Mouse (Mus musculus) adrenal gland, postnatal 4 days (tissue): ENCODE data around the gene Il10. TPM values are rescaled to one million over a fixed set of nuclear protein-coding genes. Genes with fewer than 3 reads are reported as not detected.

Source experiments
- DNase-seq, 2 experiments: peaks; one replicate each; pipeline ENCODE4 v3.0.0; 2021 to 2022; ENCODE audit warnings: low spot score in 2 of 2, mixed read lengths in 2 of 2
- total RNA-seq, 2 experiments: library from RNA; stranded (reverse); gene quantifications; 2 replicates each; pipeline ENCODE4 v1.2.3; 2021

The Il10 gene
- total RNA-seq, 2 experiments from 2014 or later, result not detected

DNA sequence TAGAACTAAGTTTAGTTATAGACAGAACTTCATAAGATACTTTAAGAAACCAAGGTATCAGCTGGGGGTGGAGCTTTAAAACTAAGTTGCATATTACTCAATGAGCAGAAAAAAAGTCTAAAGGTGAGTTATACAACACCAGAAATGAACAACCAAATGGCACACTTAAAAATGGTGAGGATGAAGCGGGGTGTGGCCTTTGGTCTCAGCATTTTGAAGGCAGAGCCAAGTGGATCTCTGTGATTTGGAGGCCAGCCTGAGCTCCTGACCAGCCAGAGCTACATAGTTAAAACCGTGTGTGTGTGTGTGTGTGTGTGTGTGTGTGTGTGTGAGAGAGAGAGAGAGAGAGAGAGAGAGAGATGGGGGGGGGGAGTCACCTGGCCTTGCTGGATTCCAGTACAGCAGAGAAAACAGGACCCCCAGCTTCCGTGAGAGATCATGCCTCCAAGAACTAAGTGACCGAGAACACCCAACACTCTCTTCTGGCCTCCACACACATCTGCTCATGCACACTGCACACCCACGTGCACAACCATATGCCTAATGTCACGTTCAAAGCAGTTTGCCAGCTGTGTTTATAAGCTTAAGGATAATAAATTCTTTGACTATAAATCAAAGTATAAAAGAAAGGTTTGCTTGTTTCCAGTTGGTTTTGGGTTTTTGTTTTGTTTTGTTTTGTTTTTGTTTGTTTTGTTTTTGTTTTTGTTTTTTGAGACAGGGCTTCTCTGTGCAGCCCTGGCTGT, 28.6 kb downstream of the Il10 start:
- no peak for DNase-seq

DNA sequence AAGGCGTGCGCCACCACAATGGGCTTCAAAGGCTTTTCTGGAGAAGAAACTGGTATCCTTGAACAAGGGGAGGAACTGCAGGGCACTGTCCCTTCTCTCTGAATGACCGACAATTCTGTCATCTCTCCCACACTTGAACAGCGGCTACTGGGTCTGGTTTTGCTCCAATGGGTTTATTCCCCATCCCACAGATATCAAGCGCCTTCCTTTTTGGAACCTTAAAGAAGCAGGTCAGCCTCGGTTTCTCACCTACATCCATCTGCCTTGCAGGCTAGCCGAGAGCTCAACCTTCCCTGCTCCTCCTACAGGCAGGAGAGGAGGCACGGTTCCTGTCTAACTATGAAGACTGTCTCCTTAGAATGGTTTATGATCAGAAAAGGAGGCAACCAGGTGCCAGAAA, 29.3 kb downstream of the Il10 start:
- no peak for DNase-seq

DNA sequence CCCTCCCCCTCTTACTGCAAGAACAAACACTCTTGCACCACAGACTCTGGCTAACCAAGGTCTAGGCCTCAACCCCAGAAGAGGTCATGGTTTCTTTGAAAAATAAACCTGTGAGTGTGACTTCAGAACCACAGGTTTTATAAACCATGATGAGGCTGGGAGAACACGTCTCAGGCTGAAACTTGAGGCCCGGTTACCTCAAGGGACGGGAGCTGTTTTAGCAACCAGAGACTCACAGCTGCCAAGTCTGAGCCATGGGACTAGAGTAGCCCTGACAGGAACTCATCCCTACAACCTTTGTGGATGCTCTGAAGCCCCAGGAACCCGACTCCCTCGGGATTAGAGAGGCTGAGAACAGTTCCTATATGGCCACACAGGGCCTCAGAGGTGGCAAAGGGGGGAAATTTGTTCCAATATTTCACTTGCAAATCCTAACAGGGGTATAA, 29.7 kb downstream of the Il10 start:
- no peak for DNase-seq

- no peak for DNase-seq
Observed at GRCm38 (mm10) chr1:131050011-131050410, 30.4 kb downstream of the Il10 start.

GRCm38 (mm10) chr1:131050617-131051016, 31.0 kb downstream of the Il10 start:
- no peak for DNase-seq

GRCm38 (mm10) chr1:131051073-131051472, 31.4 kb downstream of the Il10 start:
- no peak for DNase-seq

DNA sequence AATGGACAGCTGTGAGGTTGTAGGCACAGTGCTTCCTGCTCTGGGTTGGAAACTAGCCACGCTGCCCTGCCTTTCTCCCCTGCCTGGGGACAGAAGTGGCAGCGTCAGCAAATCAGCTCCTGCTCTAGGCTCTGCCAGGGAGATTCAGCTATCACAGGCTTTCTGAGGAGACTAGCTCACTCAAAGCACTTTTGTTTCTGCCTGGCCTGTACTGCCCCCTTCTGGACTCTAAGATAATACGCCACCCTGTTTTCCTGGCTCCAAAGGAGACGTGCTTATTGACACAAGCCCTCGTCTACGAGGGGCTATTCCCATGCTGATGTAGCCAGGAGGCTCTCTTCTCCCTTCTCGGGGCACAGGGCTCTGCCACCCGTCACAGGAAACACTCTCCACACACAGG, 33.6 kb downstream of the Il10 start:
- DNase-seq, result no peak

GRCm38 (mm10) chr1:131053656-131054055, 34.0 kb downstream of the Il10 start:
- no peak for DNase-seq

DNA sequence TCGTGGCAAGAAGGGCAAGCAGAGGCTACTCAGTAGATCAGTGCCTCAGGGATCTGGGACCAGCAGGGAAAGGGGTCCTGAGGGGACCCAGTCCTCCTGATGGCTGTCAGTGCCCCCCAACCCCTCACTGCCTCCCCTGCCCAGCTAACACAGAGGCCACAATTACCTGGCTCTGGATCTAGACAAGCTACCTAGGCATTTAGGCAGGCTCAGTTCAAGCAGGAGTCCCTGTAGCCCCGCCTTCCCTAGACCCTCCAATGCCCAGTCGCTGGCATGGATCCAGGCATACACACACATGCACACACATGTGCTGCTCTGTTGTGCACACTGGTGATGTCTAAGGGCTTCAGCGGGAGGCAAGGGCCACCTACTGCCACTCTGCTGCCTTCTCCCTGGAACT, 34.6 kb downstream of the Il10 start:
- DNase-seq, result no peak

DNA sequence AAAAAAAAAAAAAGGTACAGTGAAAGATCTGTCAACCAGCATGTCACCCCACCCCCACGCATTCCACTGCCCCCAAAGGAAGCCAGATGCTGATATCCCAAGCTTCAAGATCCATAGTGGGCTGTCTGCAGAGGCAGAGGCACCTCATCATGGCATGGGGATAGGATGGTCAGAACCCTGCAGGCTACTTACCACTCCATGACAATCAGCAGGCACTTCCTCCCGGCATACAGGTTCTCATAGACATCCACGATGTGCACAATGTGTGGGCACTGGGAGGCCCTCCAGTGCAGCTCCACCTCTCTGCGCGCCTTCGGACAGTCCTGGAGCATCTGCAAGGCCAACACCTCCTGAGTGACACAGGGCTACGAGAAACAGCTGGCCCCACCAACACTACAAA, 38.8 kb downstream of the Il10 start:
- DNase-seq, result no peak

DNA sequence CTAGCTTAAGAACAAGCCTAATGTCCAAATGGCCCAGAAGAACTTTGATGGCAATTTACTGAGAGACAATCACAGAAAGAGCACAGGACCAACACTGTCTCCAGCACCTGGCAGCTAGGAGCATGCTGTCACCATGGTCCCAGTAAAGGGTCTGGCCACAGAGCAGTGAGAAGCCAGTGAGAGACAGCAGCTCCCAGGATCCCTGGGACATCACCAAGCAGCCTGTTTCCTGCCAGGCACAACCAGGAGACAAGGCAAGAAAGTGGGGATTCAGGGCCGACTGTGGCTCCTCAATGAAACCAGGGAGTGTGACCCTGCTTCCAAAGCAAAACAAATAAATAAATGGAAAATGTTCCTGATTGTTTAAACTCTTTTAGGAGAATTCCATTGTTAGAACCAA, 39.8 kb downstream of the Il10 start:
- DNase-seq, result no peak

DNA sequence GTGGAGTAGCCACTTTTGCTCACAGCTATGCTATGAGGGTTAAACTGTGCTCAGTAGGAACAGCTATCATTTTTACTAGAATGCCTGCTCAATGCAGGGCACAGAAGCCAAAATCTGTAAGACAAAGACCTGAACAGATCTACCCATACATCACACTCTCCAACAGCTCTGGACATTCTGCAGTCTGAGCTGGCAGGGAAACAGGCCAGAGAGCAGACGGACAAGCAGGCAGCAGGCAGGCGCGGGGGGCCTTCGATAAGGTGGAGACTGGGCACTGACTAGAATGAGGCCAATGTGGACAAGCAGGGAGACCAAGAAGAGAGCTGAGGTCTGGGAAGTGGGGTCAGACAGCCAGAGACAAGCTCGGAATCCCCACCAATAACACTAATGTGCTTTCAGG, 40.2 kb downstream of the Il10 start:
- DNase-seq, result no peak

DNA sequence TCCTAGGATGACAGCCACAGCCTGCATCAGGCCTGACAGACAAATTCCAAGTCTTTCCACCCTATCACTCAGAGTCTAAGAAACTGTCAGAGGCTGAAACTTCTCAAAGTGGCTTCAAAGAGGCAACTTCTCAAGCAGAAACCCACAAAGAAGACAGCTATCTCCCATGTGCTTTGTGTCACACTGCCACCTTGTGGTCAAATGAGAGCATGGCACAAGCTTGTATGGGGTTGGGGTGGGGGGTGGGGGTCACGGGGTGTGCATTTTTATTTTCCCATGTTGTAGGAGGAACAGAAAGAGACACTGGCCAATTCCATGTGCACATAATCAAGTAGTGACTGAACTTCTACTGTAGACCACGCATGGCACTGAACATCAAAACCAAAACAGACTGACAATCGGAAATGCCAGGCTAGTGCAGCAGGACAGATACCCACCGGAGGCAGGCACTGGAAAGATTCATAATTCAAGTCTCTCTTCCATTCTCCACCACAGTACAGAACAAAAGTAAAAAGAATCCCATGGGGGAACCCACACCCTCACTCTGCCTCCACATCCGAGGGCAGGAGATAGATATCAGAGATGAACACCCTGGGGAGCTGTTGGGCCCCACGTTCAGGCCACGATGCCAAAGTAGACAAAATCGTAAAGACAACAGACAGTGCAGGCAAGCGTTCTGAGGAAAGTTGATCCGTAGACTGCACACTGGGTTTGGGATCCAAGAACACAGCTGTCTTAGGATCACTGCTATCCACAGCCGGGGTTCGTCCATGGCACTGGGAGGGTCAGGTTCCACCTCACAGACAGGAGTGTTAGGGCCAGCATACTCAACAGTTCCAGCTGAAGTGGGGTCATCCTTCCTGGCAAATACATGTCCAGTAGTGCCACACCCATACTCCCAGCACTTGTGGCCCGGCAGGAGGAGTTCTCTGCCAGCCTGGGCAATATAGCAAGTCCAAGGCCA, 40.9 kb downstream of the Il10 start:
- DNase-seq, result no peak

DNA sequence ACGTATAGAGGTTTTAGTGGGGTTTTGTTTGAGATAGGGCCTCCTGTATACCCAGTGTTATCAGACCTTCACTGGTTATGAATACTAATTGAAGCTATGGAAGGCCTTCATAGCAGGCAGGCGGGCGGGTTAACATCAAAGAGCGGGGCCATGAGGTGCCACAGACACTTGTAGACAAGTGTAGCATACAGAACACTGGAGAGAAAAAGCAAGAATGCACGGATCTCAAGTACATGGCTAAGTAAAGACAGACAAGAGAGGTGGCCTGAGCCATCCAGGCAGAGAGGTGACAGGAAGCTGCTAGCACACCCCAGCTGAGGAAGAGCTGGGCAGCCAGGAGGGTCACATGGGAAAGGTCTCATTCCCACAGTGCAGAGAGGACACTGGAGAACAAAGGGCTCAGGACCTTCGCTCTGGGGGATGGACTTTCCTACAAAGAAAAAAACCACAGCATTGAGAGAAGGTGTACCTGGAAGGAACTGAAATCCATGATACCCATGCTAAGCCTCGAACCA, 42.2 kb downstream of the Il10 start:
- no peak for DNase-seq

- no peak for DNase-seq
Observed at GRCm38 (mm10) chr1:131062821-131063220, 43.2 kb downstream of the Il10 start.

DNA sequence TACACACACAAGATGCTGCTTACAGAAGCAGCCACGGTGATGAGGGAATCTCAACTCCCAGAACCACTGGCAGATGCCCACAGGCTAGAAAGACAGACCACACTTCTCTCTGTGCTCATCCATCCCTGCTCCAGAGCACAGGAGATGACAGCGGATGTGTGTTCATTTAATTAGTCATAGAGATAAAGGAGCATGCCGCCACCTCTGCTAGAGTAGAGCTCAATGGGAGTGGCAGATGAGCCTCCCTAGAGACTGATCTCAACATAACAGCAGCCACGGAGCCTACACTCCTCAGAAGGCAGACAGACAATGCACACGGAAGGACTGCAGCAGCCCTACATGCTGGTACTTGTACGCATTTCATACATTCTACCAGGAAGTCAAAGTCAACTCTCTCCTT, 44.6 kb downstream of the Il10 start:
- no peak for DNase-seq

DNA sequence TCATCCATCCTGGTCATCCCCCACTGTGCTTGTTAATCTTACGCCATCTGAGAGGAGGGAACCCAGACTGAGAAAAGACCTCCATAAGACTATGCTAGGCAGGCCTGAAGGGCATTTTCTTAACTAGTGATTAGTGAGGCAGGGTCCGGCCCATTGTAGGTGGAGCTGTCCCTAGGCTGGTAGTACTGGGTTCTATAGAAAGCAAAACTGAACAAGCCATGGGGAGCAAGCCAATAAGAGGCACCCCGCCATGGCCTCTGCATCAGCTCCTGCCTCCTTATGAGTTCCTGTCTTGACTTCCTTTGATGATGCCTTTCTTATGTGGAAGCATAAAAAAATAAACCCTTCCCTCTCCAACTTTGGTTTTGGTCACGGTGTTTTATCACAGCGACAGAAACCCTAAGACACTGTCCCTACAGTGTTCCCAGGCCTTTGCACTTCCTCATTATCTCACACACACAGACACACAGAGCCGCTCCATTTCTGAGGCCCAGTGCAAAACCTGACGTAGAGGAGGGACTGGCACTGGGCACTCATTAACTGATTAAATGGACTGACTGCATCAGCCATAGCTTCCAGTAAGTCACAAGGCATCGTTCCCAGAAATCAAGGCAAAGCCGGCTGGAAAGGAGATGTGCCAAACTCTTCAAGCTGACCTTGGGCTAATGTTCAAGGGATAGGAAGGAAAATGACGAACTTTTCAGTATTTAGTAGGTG, 48.5 kb downstream of the Il10 start:
- no peak for DNase-seq

GRCm38 (mm10) chr1:131069010-131069409, 49.4 kb downstream of the Il10 start:
- no peak for DNase-seq

DNA sequence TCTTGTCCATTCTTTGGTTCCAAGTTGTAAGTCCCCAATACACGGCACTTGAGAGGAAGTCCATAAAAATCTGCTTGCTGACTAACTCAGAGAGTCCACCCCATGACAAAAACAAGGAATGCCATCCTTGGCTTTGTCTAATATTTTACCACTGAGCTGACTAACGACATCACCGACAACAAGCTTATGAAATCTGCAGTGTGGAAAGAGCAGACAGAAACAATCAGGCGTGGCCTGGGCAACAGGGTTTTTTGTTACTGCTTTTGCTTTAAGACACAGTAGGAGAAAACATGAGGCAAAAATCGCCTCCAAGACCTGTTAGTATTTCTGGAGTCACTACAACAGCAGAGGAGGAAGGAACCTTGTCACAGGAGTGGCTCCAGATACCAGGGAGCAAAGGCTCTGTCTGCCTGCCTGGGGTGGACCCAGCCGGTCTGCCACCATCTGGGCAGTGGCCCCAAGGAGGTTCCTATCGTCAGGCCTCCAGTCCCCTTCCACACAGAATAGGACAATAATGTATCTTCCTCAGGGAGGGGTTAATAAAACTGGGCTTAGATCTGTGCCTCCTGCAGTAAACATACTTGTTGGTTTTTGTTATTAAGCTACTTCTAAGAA, 52.8 kb downstream of the Il10 start:
- DNase-seq, result no peak

- no peak for DNase-seq
Observed at GRCm38 (mm10) chr1:131074524-131074938, 54.9 kb downstream of the Il10 start.
